Mouse (Mus musculus): ENCODE data around the gene Add2.

The Add2 gene

GRCm38 (mm10) chr6:86048509-86048908, 20.0 kb downstream of the Add2 start:
- in situ Hi-C loops (cut with MboI): no loop called here

GRCm38 (mm10) chr6:86050586-86051268, 22.2 kb downstream of the Add2 start:
- in situ Hi-C loops (cut with MboI): no loop called here

DNA sequence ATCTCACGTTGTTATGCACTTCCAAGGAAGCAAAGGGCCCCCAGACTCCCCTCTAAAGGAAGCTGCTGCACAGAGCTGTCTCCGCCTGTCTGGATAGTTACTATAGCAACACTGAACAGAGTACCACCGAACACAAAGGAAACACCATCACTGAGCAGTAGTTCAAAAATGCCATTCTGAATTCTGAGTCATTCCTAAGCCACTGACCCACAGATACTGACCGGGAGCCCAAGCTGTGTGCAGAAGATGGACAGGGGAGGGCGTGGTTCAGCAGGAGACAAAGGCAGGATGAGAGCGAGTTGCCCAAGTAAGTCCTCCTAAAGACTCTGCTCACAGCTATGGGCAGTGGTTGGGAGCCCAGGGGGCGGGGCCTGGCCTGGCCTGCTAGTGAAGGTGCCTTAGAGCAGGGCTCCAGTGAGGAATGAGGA, 23.6 kb downstream of the Add2 start:
- in situ Hi-C loops (cut with MboI): no loop called here

DNA sequence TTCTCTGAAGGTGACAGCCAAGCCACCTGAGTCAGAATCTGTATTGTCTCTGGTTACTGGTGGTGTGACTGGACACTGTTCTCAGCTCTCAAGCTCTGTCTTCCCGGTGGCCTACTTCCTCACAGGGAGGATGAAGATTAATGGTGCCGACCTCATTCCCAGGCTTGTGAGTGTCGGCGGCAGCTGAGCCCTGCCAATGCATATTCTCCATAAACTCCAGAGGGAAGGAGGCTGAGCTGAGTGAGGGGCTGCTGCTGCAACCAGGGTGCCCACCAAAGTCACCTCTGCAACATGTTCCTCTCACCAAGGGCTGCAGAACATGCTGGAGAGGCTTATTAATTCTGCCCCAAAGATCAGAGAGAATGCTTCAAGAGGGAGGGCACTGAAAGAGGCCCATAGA, 24.1 kb downstream of the Add2 start:
- in situ Hi-C loops (cut with MboI): no loop called here

GRCm38 (mm10) chr6:86053099-86053498, 24.6 kb downstream of the Add2 start:
- in situ Hi-C loops (cut with MboI): no loop called here

- in situ Hi-C loops (cut with MboI): no loop called here
These were observed 25.1 kb downstream of the Add2 start for GRCm38 (mm10) chr6:86053594-86053993.

DNA sequence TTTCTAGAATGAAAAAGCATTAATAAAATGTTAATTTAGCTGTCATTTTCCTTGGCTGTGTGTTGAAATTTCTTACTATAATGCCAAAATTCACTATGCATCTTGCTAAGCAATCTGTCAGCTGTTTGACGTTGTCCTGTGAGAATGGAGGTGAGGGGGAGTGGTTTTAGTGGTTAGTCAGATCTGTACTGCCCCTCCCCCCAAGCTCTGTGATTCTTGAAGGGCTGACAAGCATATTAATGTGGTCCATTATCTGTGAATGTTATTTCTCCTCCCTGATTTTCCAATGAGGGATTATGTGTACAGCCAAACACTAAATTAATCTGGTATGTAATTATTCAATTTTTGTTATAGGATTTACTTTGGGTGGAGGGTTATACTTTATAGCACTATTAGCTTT, 30.0 kb downstream of the Add2 start:
- in situ Hi-C loops (cut with MboI): no loop called here

DNA sequence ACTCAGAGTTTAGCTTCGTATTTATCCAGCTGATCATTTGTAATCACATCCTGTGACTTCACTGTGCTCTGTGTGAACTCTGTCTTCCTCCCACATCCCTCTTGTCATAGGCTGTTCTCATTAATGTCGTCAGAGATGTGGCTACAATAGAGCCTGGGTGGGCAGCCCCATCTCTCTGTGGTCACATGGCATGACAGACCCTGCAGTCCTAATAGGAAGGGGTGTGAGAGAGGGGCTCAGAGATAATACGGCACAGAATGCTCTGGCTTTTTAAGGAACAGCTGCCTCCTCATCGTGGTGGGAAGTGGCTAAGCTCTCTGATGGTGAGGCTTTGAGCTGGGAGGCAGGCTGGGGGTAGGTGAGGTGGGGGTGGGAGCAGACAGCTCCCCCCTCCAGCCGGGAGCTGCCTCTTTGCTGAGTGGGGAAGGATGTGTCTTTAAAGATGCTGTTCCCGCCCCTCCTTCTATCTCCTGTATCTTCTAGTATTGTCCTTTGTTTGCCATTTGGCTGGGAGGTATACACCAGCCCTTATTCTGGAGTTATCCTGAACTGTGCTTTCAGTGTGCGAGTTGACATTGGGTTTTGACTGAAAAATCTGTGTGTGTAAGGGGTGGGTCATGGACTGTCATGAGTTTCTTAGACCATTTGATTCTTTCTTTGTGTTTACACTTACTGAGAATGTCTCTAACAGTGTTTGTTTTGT, 30.8 kb downstream of the Add2 start:
- in situ Hi-C loops (cut with MboI): no loop called here

- in situ Hi-C loops (cut with MboI): no loop called here
These were observed 31.7 kb downstream of the Add2 start for GRCm38 (mm10) chr6:86060170-86060569.

DNA sequence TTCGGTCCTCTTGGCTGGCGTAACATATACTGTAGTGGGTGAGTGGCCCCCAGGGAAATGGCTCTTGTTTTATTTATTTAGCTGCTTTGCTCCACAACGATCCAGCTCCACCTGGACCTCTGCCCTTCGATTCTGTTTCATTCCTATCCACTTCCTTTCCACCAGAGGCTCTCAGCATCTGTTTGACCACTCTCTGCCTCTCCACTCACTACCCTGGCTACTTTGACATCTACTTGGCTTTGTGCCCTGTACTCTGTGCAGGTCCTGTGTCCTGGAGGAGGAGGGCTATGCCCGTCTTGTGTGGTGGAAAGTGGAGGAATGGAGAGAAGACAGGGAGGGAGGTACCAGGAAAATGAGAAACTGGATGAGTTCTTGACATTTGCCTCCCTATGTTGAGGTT, 33.7 kb downstream of the Add2 start:
- in situ Hi-C loops (cut with MboI): no loop called here

GRCm38 (mm10) chr6:86062684-86063083, 34.2 kb downstream of the Add2 start:
- in situ Hi-C loops (cut with MboI): no loop called here

DNA sequence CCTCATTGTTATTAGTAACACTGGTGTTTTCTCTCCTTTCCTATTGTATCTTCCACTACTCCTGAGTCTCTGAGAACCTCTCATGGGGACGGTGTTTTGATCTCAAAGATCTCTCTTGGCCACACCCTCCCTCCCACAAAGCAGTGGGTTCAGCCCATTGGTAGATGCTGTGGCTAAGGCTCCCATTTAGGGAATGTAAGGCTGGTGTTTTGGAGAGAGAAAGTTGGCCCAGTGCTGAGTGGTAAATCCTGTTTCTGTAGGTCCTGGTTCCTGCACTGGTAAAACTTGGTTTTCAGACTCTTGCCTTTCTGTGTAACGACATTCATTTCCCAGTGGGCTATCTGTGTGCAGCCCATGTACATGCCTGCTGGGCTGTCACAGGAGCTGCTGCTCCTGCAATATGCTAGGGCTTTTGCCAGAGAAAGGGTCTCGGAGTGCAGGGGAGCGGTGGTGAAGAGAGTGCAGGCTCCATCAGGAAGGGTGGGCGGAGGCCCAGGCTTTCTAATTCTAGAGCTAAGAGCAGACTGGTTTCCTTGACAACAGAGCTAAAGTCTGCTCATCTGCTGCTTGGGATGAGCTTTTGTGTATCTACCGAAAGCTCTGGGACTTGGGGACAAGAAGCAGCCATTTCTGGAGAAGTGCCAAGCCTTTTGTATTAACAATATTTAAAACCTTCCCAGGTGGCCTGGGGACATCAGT, 36.0 kb downstream of the Add2 start:
- in situ Hi-C loops (cut with MboI): no loop called here

GRCm38 (mm10) chr6:86066727-86067126, 38.2 kb downstream of the Add2 start:
- in situ Hi-C loops (cut with MboI): no loop called here

DNA sequence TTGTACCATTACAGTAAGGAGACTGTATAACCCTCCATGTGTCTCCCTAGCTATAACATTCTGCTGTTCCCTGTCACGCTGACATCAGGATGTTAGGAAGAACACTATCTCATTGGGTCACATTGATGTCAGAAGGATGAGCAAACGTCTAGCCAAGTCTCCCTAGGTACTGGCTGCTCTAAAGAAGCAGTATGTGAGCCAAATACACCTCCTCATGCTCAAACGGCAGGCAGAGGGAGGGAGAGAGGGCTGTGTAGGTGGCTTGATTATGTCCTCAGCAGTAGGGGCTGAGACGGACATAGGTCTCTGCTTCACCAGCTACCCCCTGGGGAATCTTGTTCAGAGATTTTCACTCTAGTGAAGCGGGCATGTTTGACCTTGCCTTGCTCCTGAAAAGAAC, 38.7 kb downstream of the Add2 start:
- in situ Hi-C loops (cut with MboI): no loop called here

DNA sequence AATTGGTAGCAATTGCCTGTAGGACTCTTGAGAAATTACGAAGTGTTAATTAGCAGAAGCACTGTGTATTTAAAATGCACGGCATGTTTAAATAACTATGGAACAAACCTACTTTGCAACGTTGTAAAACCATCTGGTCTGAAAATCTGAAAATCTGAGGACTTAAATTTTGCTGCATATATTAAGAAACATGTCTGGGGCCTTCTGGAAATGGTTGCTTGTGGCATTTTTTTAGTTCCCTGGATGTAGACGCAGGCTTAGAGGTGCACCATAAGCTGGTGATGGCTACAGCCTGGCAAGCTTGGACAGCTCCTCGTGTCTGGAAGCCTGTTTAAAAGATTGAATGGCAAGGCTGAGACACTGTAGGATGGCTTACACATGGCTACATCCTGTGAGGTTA, 40.5 kb downstream of the Add2 start:
- in situ Hi-C loops (cut with MboI): no loop called here

GRCm38 (mm10) chr6:86069856-86070255, 41.4 kb downstream of the Add2 start:
- in situ Hi-C loops (cut with MboI): no loop called here

- in situ Hi-C loops (cut with MboI): no loop called here
These were observed 41.8 kb downstream of the Add2 start for GRCm38 (mm10) chr6:86070277-86070676.

GRCm38 (mm10) chr6:86073882-86074281, 45.4 kb downstream of the Add2 start:
- in situ Hi-C loops (cut with MboI): no loop called here

DNA sequence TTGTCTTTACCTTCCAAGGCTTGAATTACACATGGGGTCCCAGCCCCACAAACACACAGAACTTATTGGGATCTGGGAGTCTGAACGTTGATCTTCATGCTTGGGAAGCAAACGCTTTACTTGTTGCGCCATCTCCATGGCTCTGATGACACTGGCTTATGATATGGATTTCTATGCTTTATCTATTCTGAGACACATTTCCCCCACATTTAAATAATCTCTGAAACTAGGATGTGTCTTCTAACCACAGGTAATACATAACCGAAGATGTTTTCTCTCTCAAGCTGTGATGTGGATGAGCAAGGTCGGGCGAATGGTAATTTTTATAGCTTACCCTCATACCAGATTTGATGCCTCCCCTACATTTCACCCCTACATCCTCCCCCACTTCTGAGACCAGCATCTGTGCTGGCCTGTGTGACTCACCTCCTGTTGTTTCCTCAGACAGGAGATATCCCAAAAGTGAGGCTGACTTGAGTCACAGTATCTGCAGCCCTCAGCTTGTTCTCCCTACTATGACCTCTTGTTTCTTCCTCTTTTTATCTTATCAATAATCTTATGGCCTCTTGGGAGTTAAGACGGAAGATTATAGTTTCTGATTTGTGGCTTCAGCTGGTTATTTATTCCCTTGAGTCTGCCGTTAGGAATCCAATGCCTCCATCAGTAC, 46.2 kb downstream of the Add2 start:
- in situ Hi-C loops (cut with MboI): no loop called here

- in situ Hi-C loops (cut with MboI): no loop called here
These were observed 48.0 kb downstream of the Add2 start for GRCm38 (mm10) chr6:86076525-86076924.

GRCm38 (mm10) chr6:86077880-86078279, 49.4 kb downstream of the Add2 start:
- in situ Hi-C loops (cut with MboI): no loop called here

- in situ Hi-C loops (cut with MboI): no loop called here
These were observed 50.0 kb downstream of the Add2 start for GRCm38 (mm10) chr6:86078361-86079010.
